30 mouse cellular contexts compared by ENCODE assay signal in the genomic region with DNA sequence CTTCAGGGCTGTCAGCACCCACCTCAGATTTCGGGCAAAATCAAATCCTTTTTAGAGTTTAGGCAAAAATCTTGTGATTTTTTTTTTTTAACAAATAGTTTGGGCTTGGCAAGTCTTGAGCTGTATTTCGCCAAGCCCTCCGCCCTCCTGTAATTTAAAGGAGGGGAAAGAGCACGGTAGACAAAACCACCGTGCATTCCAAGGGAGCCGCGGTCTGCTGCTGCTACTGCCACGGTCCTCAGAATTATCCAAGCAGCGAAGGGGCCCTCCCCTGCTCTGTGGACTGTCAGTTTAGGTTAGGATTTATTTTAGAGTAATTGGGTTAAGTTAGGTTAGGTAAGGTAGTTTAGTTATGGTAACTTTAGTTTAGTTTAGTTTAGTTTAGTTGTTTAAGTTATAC. TPM values are rescaled to one million over a fixed set of nuclear protein-coding genes. Genes with fewer than 3 reads are reported as not detected.
DNase-seq lines count a peak whose midpoint lies in the region; ATAC-seq and TF ChIP-seq lines count a peak whose summit lies in the region.
"Had no signal": no experiment of that assay in that cellular context is flagged by ENCODE, and none has a peak within 500 bp of the region (broad histone marks: within the 10 kb centered on the region; RNA-seq: fewer than 3 reads in every experiment).

No protein-coding gene starts in this region.

- peaks cover 24% of the 10 kb centered on the region for H3K4me1 ChIP-seq in embryonic facial prominence, embryonic 13.5 days
- peaks cover 11% of the 10 kb centered on the region for H3K4me1 ChIP-seq in limb, embryonic 14.5 days (ENCODE audit: control insufficient read depth, insufficient read depth, low read length)
- no peaks in the 10 kb centered on the region for H3K4me1 ChIP-seq in lung, adult 2 months (ENCODE audit: control insufficient read depth, insufficient read depth, low read length)
- no peaks in the 10 kb centered on the region for H3K4me1 ChIP-seq in forebrain, embryonic 12.5 days
- H3K4me1 ChIP-seq: midbrain, embryonic 15.5 days; neural tube, embryonic 12.5 days had no signal

- TF ChIP-seq POLR2A in limb, embryonic 14.5 days (IDR thresholded peaks at IDR 0.05; ENCODE audit: borderline replicate concordance, extremely low read depth, insufficient read depth, insufficient read length), result no peak
- no peak for TF ChIP-seq POLR2A in lung, adult 2 months (IDR thresholded peaks at IDR 0.05; ENCODE audit: borderline replicate concordance, extremely low read depth, low read depth, low read length)

- 23% methylated on average over 9 of the region's 9 CpGs for WGBS in embryonic facial prominence, embryonic 13.5 days
- WGBS in limb, embryonic 14.5 days, result 46% methylated on average over 9 of the region's 9 CpGs
- 63% methylated on average over 9 of the region's 9 CpGs for WGBS in lung, adult 2 months
- 71% methylated on average over 9 of the region's 9 CpGs for WGBS in forebrain, embryonic 12.5 days

- H3K9me3 ChIP-seq in embryonic facial prominence, embryonic 13.5 days, result 0 out of 2 replicates have a peak, but pooled peaks cover under 1% of the 10 kb centered on the region
- no peaks in the 10 kb centered on the region for H3K9me3 ChIP-seq in limb, embryonic 14.5 days (ENCODE audit: control insufficient read depth, low read length)
- H3K9me3 ChIP-seq in forebrain, embryonic 12.5 days, result 0 out of 2 replicates have a peak, but pooled peaks cover 3% of the 10 kb centered on the region
- H3K9me3 ChIP-seq: G1E; midbrain, embryonic 10.5 days; midbrain, embryonic 15.5 days; neural tube, embryonic 12.5 days had no signal

- TF ChIP-seq CTCF in lung, adult 2 months (IDR thresholded peaks at IDR 0.05; ENCODE audit: insufficient read depth, low read length), result no peak

- no peaks in the 10 kb centered on the region for H3K27me3 ChIP-seq in embryonic facial prominence, embryonic 13.5 days
- H3K27me3 ChIP-seq in limb, embryonic 14.5 days (ENCODE audit: control insufficient read depth, insufficient read depth, low read length), result no peaks in the 10 kb centered on the region
- no peaks in the 10 kb centered on the region for H3K27me3 ChIP-seq in forebrain, embryonic 12.5 days
- H3K27me3 ChIP-seq: midbrain, embryonic 15.5 days; neural tube, embryonic 12.5 days had no signal

- peak overlapping the region; percentile 82 for H3K27ac ChIP-seq in embryonic facial prominence, embryonic 13.5 days
- H3K27ac ChIP-seq in limb, embryonic 14.5 days (replicated peaks; ENCODE audit: low read depth, low read length), result peak overlapping the region; percentile 63
- H3K27ac ChIP-seq in forebrain, embryonic 12.5 days, result no peak overlapping the region
- H3K27ac ChIP-seq: hindbrain, embryonic 14.5 days; liver, embryonic 14.5 days; midbrain, embryonic 10.5 days; midbrain, embryonic 15.5 days; neural tube, embryonic 12.5 days had no signal

- DNase-seq in 3134 (ENCODE audit: extremely low read depth, insufficient read length, low spot score) (peak; percentile 52), 3T3-L1 (ENCODE audit: low read depth, low spot score) (peak; percentile 64)
- peak; percentile 47 for DNase-seq in limb, embryonic 14.5 days (ENCODE audit: low spot score)
- DNase-seq in cerebellum, postnatal 10 days, result no peak
- no peak for DNase-seq in lung, adult 2 months
- DNase-seq in cerebellum, adult 18-20 months, result no peak
- DNase-seq: adrenal gland, adult 2 months; adrenal gland, postnatal 36 days; cerebellum, adult 9-10 months; gastrocnemius, postnatal 25 days; heart, adult 18-20 months; heart, postnatal 4 days; kidney, adult 9 months; kidney, postnatal 14 days; liver; lung, embryonic 14.5 days; right cerebral cortex, adult 18-20 months; spleen, adult 18-20 months had no signal

- no peak overlapping the region; the same call in 1 of the 2 replicates for H3K9ac ChIP-seq in embryonic facial prominence, embryonic 13.5 days
- no peak overlapping the region for H3K9ac ChIP-seq in limb, embryonic 14.5 days (ENCODE audit: low read depth, low read length, severe bottlenecking)
- H3K9ac ChIP-seq in forebrain, embryonic 12.5 days, result no peak overlapping the region
- H3K9ac ChIP-seq: hindbrain, embryonic 14.5 days; liver, embryonic 14.5 days; lung, embryonic 14.5 days; midbrain, embryonic 15.5 days; neural tube, embryonic 12.5 days had no signal

- no peak overlapping the region for H3K4me3 ChIP-seq in embryonic facial prominence, embryonic 13.5 days
- H3K4me3 ChIP-seq in limb, embryonic 14.5 days (replicated peaks; ENCODE audit: low read length), result no peak overlapping the region
- H3K4me3 ChIP-seq in lung, adult 2 months (replicated peaks; ENCODE audit: extremely low read depth, low read depth, low read length), result no peak overlapping the region
- H3K4me3 ChIP-seq in forebrain, embryonic 12.5 days (replicated peaks), result no peak overlapping the region
- H3K4me3 ChIP-seq: erythroblast, embryonic 14.5 days; midbrain, embryonic 10.5 days; midbrain, embryonic 15.5 days; neural tube, embryonic 12.5 days had no signal

- ATAC-seq in embryonic facial prominence, embryonic 13.5 days (ENCODE audit: insufficient number of reproducible peaks, insufficient read depth, low FRiP score, low TSS enrichment, low read depth), result peak; percentile 57; the same call in 1 of the 2 replicates
- ATAC-seq in limb, embryonic 14.5 days (ENCODE audit: low FRiP score, low read depth), result no peak
- ATAC-seq in forebrain, embryonic 12.5 days (ENCODE audit: low FRiP score), result no peak
- ATAC-seq: forebrain, embryonic 14.5 days; intestine, postnatal 0 days; midbrain, embryonic 15.5 days had no signal

- 0 out of 2 replicates have a peak overlapping the region, but pooled peaks have one; percentile 1 for H3K4me2 ChIP-seq in embryonic facial prominence, embryonic 13.5 days
- H3K4me2 ChIP-seq in limb, embryonic 14.5 days (replicated peaks; ENCODE audit: low read depth, low read length, severe bottlenecking), result no peak overlapping the region
- no peak overlapping the region for H3K4me2 ChIP-seq in forebrain, embryonic 12.5 days
- H3K4me2 ChIP-seq: heart, embryonic 11.5 days; hindbrain, embryonic 14.5 days; lung, embryonic 14.5 days; midbrain, embryonic 15.5 days; neural tube, embryonic 12.5 days had no signal

- H3K36me3 ChIP-seq in embryonic facial prominence, embryonic 13.5 days, result no peaks in the 10 kb centered on the region
- H3K36me3 ChIP-seq in limb, embryonic 14.5 days (ENCODE audit: control insufficient read depth, insufficient read depth, low read length), result no peaks in the 10 kb centered on the region
- H3K36me3 ChIP-seq in forebrain, embryonic 12.5 days (replicated peaks), result no peaks in the 10 kb centered on the region
- H3K36me3 ChIP-seq: G1E; midbrain, embryonic 10.5 days; midbrain, embryonic 15.5 days; neural tube, embryonic 12.5 days had no signal

RNA-seq across cellular contexts. Expression of a gene that starts 16.3 kb away (rescaled TPM):
- polyA plus RNA-seq in embryonic facial prominence, embryonic 13.5 days (2015; fragmentation: Nextera tagmentation; extraction: Ambion mirVana), result 58.5 and 66.1 TPM in 2 replicates
- polyA plus RNA-seq in limb, embryonic 14.5 days (2012; rRNA removed), result 75.5 and 107 TPM in 2 replicates
- polyA plus RNA-seq in limb, embryonic 14.5 days (2014; fragmentation: Nextera tagmentation; extraction: Ambion mirVana), result 72.8 and 76.2 TPM in 2 replicates
- 23.4 and 23.6 TPM in 2 replicates for polyA plus RNA-seq in lung, adult 2 months (2012; rRNA removed)
- 124 and 160 TPM in 2 replicates for polyA plus RNA-seq in forebrain, embryonic 12.5 days (2016; fragmentation: Nextera tagmentation; extraction: Ambion mirVana)
- polyA plus RNA-seq: G1E had no signal

Comparison
In these comparisons a context has a peak if more than half of its experiments do, and no peak if none do; other contexts are left out.
1. DNase-seq: peak in 3134 (single experiment), 3T3-L1 (single experiment) and limb, embryonic 14.5 days (single experiment); none in cerebellum, postnatal 10 days (0 of 2), lung, adult 2 months (single experiment) and cerebellum, adult 18-20 months (0 of 2).